Mouse (Mus musculus) olfactory bulb, adult 2 months (tissue): Measurements from ENCODE around the gene Arl5c.

Source experiments
- CTCF ChIP-seq: fragments of 200-500 bp; IDR thresholded peaks from 2 replicates; pipeline ENCODE4 v1.5.1; 2012; ENCODE audit warnings: low read depth, mild to moderate bottlenecking, low read length, moderate library complexity; ENCODE audit not compliant: insufficient read depth
- POLR2A ChIP-seq: fragments of 200-500 bp; IDR thresholded peaks from 2 replicates; pipeline ENCODE4 v1.6.1; 2012; ENCODE audit warnings: mild to moderate bottlenecking, low read depth, low read length, moderate library complexity; ENCODE audit not compliant: insufficient read depth

DNA sequence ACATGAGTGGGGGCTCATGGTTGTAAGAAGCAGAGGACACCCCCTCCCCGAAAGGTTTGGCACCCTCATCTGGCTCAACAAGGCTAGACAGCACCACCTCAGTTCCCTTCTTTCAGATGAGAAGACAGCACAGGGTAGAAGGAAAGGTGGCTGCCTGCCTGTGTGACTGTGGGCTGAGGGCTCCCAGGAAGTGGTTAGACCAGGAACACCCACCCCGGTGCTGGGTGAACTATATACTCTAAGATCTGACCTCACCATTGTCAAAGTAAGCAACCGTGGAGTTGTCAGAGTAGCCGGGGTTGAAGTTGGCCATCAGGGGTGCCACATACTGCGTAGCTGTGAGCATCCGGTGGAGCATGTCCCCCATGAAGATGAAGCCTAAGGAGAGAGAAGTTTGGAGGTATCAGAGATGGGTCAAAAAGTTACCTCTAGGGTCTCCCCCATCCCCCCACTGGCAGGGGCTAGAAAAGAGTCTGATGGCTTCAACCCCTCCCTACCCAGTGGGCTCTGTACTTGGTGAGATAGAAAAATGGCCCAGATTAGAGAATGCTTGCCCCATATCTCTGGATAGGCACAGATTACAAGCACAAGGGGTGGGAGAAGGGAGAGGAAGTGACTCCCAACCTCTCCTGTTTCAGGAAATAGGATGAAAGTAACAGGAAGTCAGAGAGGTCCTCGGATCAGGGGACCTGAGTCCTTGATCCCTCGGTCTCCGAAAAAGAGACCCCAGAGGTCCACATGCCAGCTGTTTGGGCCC, 40.7 kb downstream of the Arl5c start:
- TF ChIP-seq CTCF (no peak), POLR2A (no peak)
